Mouse (Mus musculus) liver, postnatal 0 days (tissue): ENCODE measurements around the gene Ptpn14.
A peak's percentile ranks its signal among the peaks of the same experiment; 100 is the strongest.

Experiments used
- CTCF ChIP-seq: sonication (generic); IDR thresholded peaks from 2 replicates; pipeline ENCODE4 v1.5.1; 2016; ENCODE audit warnings: antibody characterized with exemption, low read depth
- EP300 ChIP-seq: IDR thresholded peaks from 2 replicates; pipeline ENCODE4 v1.6.1; 2016; ENCODE audit warnings: antibody characterized with exemption, low read depth, mild to moderate bottlenecking

DNA sequence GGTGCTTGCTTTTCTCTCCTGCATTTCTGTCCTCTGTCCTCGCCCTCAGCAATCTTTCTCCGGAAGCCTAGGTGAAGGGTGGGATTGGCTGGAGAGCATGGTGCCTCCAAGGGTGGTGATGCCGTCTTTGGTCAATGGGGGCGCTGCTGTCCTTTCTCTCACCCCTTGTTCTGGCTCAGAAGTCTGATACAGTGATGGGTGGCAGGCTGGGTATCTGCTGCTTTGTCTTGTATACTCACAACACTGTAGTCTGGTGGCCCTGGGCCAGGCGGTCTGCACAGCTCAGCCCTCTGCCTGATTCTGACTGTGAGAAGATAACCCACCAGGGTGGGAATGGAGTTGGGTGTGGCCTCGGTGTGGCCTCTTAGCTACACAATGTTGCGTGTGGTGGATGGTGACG, 142.5 kb downstream of the Ptpn14 start:
- TF ChIP-seq CTCF (peak; percentile 59), EP300 (no peak)
